Mouse (Mus musculus) cerebellum, postnatal 25 days (tissue): Measurements from ENCODE around the gene Gpr3.

Source experiments
- DNase-seq, 2 experiments: peaks; one replicate each; pipeline ENCODE4 v3.0.0; 2021; ENCODE audit warnings: mixed read lengths in 2 of 2

The Gpr3 gene

GRCm38 (mm10) chr4:133197801-133198286 lies 14.5 kb downstream of the Gpr3 start:
- DNase-seq = no peak

GRCm38 (mm10) chr4:133197355-133197754 lies 15.0 kb downstream of the Gpr3 start:
- no peak for DNase-seq

- no peak for DNase-seq
Observed at GRCm38 (mm10) chr4:133196852-133197251, 15.5 kb downstream of the Gpr3 start.

GRCm38 (mm10) chr4:133196136-133196535 lies 16.2 kb downstream of the Gpr3 start:
- no peak for DNase-seq

- DNase-seq = no peak
Observed at GRCm38 (mm10) chr4:133195014-133195413, 17.3 kb downstream of the Gpr3 start.

- DNase-seq = no peak
Observed at GRCm38 (mm10) chr4:133194482-133194881, 17.9 kb downstream of the Gpr3 start.

GRCm38 (mm10) chr4:133189396-133189795 lies 22.9 kb downstream of the Gpr3 start:
- DNase-seq = no peak

GRCm38 (mm10) chr4:133186856-133187255 lies 25.5 kb downstream of the Gpr3 start:
- no peak for DNase-seq

- DNase-seq = no peak
Observed at GRCm38 (mm10) chr4:133185893-133186292, 26.4 kb downstream of the Gpr3 start.

GRCm38 (mm10) chr4:133184898-133185665 lies 27.3 kb downstream of the Gpr3 start:
- DNase-seq = no peak

GRCm38 (mm10) chr4:133184031-133184897 lies 28.1 kb downstream of the Gpr3 start:
- DNase-seq = no peak

- DNase-seq = no peak
Observed at GRCm38 (mm10) chr4:133182439-133183033, 29.8 kb downstream of the Gpr3 start.

- no peak for DNase-seq
Observed at GRCm38 (mm10) chr4:133179258-133179657, 33.1 kb downstream of the Gpr3 start.

GRCm38 (mm10) chr4:133178305-133178704 lies 34.0 kb downstream of the Gpr3 start:
- no peak for DNase-seq

GRCm38 (mm10) chr4:133176761-133177403 lies 35.5 kb downstream of the Gpr3 start:
- DNase-seq = peak in 1 of 2 experiments; percentile 32

GRCm38 (mm10) chr4:133175998-133176760 lies 36.2 kb downstream of the Gpr3 start:
- peak; percentile 38 to 55 for DNase-seq

GRCm38 (mm10) chr4:133175274-133175673 lies 37.1 kb downstream of the Gpr3 start:
- DNase-seq = no peak

GRCm38 (mm10) chr4:133174361-133174760 lies 38.0 kb downstream of the Gpr3 start:
- DNase-seq = no peak

GRCm38 (mm10) chr4:133172451-133172850 lies 39.9 kb downstream of the Gpr3 start:
- DNase-seq = peak in 1 of 2 experiments; percentile 21

- DNase-seq = peak in 1 of 2 experiments; percentile 34
Observed at GRCm38 (mm10) chr4:133170616-133171015, 41.7 kb downstream of the Gpr3 start.

- DNase-seq = no peak
Observed at GRCm38 (mm10) chr4:133170056-133170524, 42.2 kb downstream of the Gpr3 start.
